Mouse (Mus musculus) myocyte (in vitro differentiated cells): Measurements from ENCODE around the gene Prss2.

Experiments
- CEBPB ChIP-seq: IDR thresholded peaks from 2 replicates; pipeline ENCODE4 v1.6.1; 2011; ENCODE audit warnings: mild to moderate bottlenecking, moderate library complexity; ENCODE audit not compliant: poor library complexity, insufficient read depth, severe bottlenecking
- E2F4 ChIP-seq: IDR thresholded peaks from one replicate; pipeline ENCODE4 v1.6.1; 2011; ENCODE audit warnings: mild to moderate bottlenecking, control low read depth, moderate library complexity; ENCODE audit not compliant: insufficient read depth
- MAX ChIP-seq: IDR thresholded peaks from one replicate; pipeline ENCODE4 v1.6.1; 2011; ENCODE audit warnings: low read depth, mild to moderate bottlenecking, control low read depth
- MYOD1 ChIP-seq, 3 experiments: IDR thresholded peaks; one replicate each; pipeline ENCODE4 v1.6.1; 2011; ENCODE audit warnings: control low read depth in 2 of 3, low read depth in 2 of 3, mild to moderate bottlenecking in 2 of 3, moderate library complexity in 1 of 3; ENCODE audit not compliant: insufficient read length in 2 of 3, control insufficient read depth in 1 of 3
- MYOG ChIP-seq, 3 experiments: IDR thresholded peaks; one replicate each; pipeline ENCODE4 v1.6.1; 2011; ENCODE audit warnings: control low read depth in 2 of 3, low read depth in 2 of 3, mild to moderate bottlenecking in 2 of 3; ENCODE audit not compliant: insufficient read length in 2 of 3, control insufficient read depth in 1 of 3, insufficient read depth in 1 of 3
- POLR2A ChIP-seq: IDR thresholded peaks from one replicate; pipeline ENCODE4 v1.6.1; 2011; ENCODE audit warnings: low read depth, mild to moderate bottlenecking, control low read depth, moderate library complexity; ENCODE audit not compliant: insufficient read length
- POLR2AphosphoS2 ChIP-seq: IDR thresholded peaks from one replicate; pipeline ENCODE4 v1.6.1; 2011; ENCODE audit warnings: low read depth, control low read depth; ENCODE audit not compliant: insufficient read length
- REST ChIP-seq: IDR thresholded peaks from one replicate; pipeline ENCODE4 v1.6.1; 2011; ENCODE audit warnings: mild to moderate bottlenecking, control low read depth, moderate library complexity; ENCODE audit not compliant: insufficient read depth, insufficient read length
- SRF ChIP-seq: IDR thresholded peaks from one replicate; pipeline ENCODE4 v1.6.1; 2011; ENCODE audit warnings: low read depth; ENCODE audit not compliant: control insufficient read depth, insufficient read length
- TCF12 ChIP-seq: IDR thresholded peaks from one replicate; pipeline ENCODE4 v1.6.1; 2011; ENCODE audit warnings: mild to moderate bottlenecking, control low read depth; ENCODE audit not compliant: poor library complexity, insufficient read depth, severe bottlenecking
- USF1 ChIP-seq: IDR thresholded peaks from one replicate; pipeline ENCODE4 v1.6.1; 2011; ENCODE audit warnings: low read depth, mild to moderate bottlenecking, control low read depth, moderate library complexity

DNA sequence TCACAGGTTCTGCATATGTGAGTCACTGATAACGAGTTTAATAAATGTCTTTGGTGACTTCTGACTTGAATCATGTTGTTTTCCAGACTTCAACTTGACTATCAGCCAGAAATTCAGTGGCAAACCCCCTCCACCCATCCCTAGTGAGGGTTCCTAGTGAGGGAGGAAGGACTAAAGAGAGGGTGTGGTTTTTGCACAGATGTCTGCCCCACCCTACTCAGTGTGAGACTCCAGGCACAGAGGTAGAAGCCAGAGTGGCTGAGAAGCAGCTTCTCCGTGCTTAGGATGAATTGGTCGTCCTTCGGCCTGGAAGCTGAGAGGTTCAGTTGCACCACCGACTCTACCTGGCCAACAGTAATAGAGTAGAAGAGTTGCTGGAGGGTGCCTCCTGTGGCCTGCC is 35.9 kb downstream of the Prss2 start:
- TF ChIP-seq TCF12, result no peak
- no peak for TF ChIP-seq REST
- TF ChIP-seq E2F4, result no peak
- TF ChIP-seq MAX, result no peak
- no peak for TF ChIP-seq POLR2A
- no peak for TF ChIP-seq USF1
- TF ChIP-seq POLR2AphosphoS2, result no peak
- TF ChIP-seq MYOG (IDR thresholded peaks at IDR 0.05; ENCODE audit: control insufficient read depth in 1 of 3, insufficient read depth in 1 of 3, insufficient read length in 2 of 3, low read depth in 2 of 3), result no peak
- no peak for TF ChIP-seq SRF
- TF ChIP-seq MYOD1 (IDR thresholded peaks at IDR 0.05; ENCODE audit: control insufficient read depth in 1 of 3, insufficient read length in 2 of 3, low read depth in 2 of 3), result no peak
- no peak for TF ChIP-seq CEBPB
